Mouse (Mus musculus) adrenal gland, postnatal 4 days (tissue): ENCODE measurements around the gene Tdgf1. TPM values are rescaled to one million over a fixed set of nuclear protein-coding genes. Genes with fewer than 3 reads are reported as not detected.
A peak's percentile ranks its signal among the peaks of the same experiment; 100 is the strongest.

ENCODE experiments used
- DNase-seq, 2 experiments: peaks; one replicate each; pipeline ENCODE4 v3.0.0; 2021 to 2022; ENCODE audit warnings: low spot score in 2 of 2, mixed read lengths in 2 of 2
- total RNA-seq, 2 experiments: library from RNA; stranded (reverse); gene quantifications; 2 replicates each; pipeline ENCODE4 v1.2.3; 2021

Gene Tdgf1
- total RNA-seq, 2 experiments from 2014 or later = 0.17 TPM; not detected in 1

GRCm38 (mm10) chr9:110953550-110954461 lies 7.8 kb upstream of the Tdgf1 start:
- DNase-seq = peak; percentile 24 to 63

- no peak for DNase-seq
Measured at GRCm38 (mm10) chr9:110952931-110953549, 7.1 kb upstream of the Tdgf1 start.

- no peak for DNase-seq
Measured at GRCm38 (mm10) chr9:110952398-110952797, 6.4 kb upstream of the Tdgf1 start.

GRCm38 (mm10) chr9:110951866-110952265 lies 5.9 kb upstream of the Tdgf1 start:
- DNase-seq = no peak

GRCm38 (mm10) chr9:110951397-110951796 lies 5.4 kb upstream of the Tdgf1 start, which contains the start of gene Lrrc2:
Gene Lrrc2 (plus strand): TSS chr9:110951545.
- no peak for DNase-seq

- no peak for DNase-seq
Measured at GRCm38 (mm10) chr9:110950109-110950508, 4.2 kb upstream of the Tdgf1 start.

- no peak for DNase-seq
Measured at GRCm38 (mm10) chr9:110948813-110949310, 2.9 kb upstream of the Tdgf1 start.

GRCm38 (mm10) chr9:110947900-110948299 lies 1.9 kb upstream of the Tdgf1 start:
- DNase-seq = no peak

- no peak for DNase-seq
Measured at GRCm38 (mm10) chr9:110947261-110947661, 1.3 kb upstream of the Tdgf1 start.

- DNase-seq = no peak
Measured at GRCm38 (mm10) chr9:110946548-110947044, 638 bp upstream of the Tdgf1 start.

GRCm38 (mm10) chr9:110945343-110945742 lies 615 bp downstream of the Tdgf1 start:
- DNase-seq = no peak

GRCm38 (mm10) chr9:110944265-110944664 lies 1.7 kb downstream of the Tdgf1 start:
- no peak for DNase-seq

- DNase-seq = no peak
Measured at GRCm38 (mm10) chr9:110937506-110938490, 8.2 kb downstream of the Tdgf1 start.

GRCm38 (mm10) chr9:110935941-110936340 lies 10.0 kb downstream of the Tdgf1 start:
- no peak for DNase-seq

GRCm38 (mm10) chr9:110933850-110934437 lies 12.0 kb downstream of the Tdgf1 start:
- no peak for DNase-seq

GRCm38 (mm10) chr9:110931573-110931972 lies 14.4 kb downstream of the Tdgf1 start:
- DNase-seq = no peak

- DNase-seq = peak; percentile 50 to 58
Measured at GRCm38 (mm10) chr9:110922759-110923158, 23.2 kb downstream of the Tdgf1 start.

- DNase-seq = no peak
Measured at GRCm38 (mm10) chr9:110920665-110921419, 25.1 kb downstream of the Tdgf1 start.

GRCm38 (mm10) chr9:110916786-110917185 lies 29.2 kb downstream of the Tdgf1 start, which contains the start of gene Fam240a:
Gene Fam240a (minus strand): TSS chr9:110916861.
- DNase-seq = no peak
